16 mouse cellular contexts compared by ENCODE assay signal in the genomic region with DNA sequence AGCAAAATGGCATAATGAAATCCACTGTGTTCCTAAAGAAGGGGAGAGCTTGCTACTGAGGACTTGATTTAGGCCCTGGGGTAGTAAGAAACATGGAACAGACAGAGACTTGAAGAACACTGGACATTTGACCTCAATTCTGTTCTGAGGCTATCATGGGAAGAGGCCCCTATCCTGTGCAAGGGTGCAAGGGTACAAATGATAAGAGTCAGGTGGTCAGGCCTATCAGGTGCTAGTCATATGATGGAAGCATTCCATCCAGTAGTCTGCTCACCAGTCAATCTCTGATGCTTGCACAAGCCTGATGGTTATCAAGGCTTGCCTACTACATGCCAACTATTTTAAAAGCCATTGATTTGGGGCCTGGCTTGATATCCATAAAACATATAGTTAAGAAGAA.
"Had no signal": no experiment of that assay in that cellular context is flagged by ENCODE, and none has a peak within 500 bp of the region (broad histone marks: within the 10 kb centered on the region; RNA-seq: fewer than 3 reads in every experiment).

No protein-coding gene starts in this region.

- H3K27me3 ChIP-seq: neural tube, embryonic 13.5 days; neural tube, embryonic 15.5 days; stomach, embryonic 15.5 days had no signal

- H3K4me1 ChIP-seq: neural tube, embryonic 13.5 days; neural tube, embryonic 15.5 days; stomach, embryonic 15.5 days had no signal

- H3K36me3 ChIP-seq: neural tube, embryonic 13.5 days; neural tube, embryonic 15.5 days; stomach, embryonic 15.5 days had no signal

- H3K9me3 ChIP-seq: neural tube, embryonic 13.5 days; neural tube, embryonic 15.5 days; stomach, embryonic 15.5 days had no signal

- H3K4me3 ChIP-seq: neural tube, embryonic 13.5 days; neural tube, embryonic 15.5 days; stomach, embryonic 15.5 days had no signal

- DNase-seq: retina, postnatal 1 day; right cerebral cortex, adult 18-20 months; right cerebral cortex, postnatal 14 days; right cerebral cortex, postnatal 25 days; right cerebral cortex, postnatal 4 days; spleen, adult 18-20 months; thymus, adult 18-20 months; thymus, adult 2 months; thymus, postnatal 14 days; thymus, postnatal 25 days; thymus, postnatal 36 days; thymus, postnatal 4 days had no signal

- H3K27ac ChIP-seq: neural tube, embryonic 13.5 days; neural tube, embryonic 15.5 days; stomach, embryonic 15.5 days; stomach, postnatal 0 days had no signal

- H3K4me2 ChIP-seq: neural tube, embryonic 13.5 days; neural tube, embryonic 15.5 days; stomach, embryonic 15.5 days had no signal

- H3K9ac ChIP-seq: neural tube, embryonic 13.5 days; neural tube, embryonic 15.5 days; stomach, embryonic 15.5 days had no signal
